Mouse (Mus musculus): ENCODE measurements around the gene Lats1.
"Not testable (repeated sequence)": the region's sequence is repeated elsewhere in the genome, so short reads cannot be mapped to it uniquely, and the experiment has no call there.

Lats1 gene

GRCm38 (mm10) chr10:7725751-7726500 lies 44.9 kb downstream of the Lats1 start, which contains the start of gene Katna1:
TSS of gene Katna1 (plus strand) at chr10:7726000.
- peak; percentile 96 for DNase-seq (ENCODE audit: extremely low read depth, insufficient read length, low spot score)

GRCm38 (mm10) chr10:7726501-7726812 lies 45.4 kb downstream of the Lats1 start:
- no peak for DNase-seq (ENCODE audit: extremely low read depth, insufficient read length, low spot score)

DNA sequence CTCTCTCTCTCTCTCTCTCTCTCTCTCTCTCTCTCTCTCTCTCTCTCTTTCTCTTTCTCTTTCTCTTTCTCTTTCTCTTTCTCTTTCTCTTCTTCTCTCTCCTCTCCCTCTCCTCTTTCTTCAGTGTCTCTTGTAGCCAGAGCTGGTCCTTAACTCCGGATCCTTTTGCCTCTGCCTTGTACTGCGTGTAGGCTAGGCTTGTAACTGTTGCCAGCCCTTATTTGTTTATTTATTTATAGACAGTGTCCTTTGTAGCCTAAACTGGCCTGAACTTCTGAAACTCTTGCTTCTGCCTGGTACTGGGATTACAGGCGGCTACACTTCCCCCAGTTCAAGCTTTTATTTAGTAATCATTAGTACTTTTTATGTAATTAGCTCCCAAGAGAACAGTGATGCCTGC lies 46.0 kb downstream of the Lats1 start:
- DNase-seq (ENCODE audit: extremely low read depth, insufficient read length, low spot score): no peak

- no peak for DNase-seq (ENCODE audit: extremely low read depth, insufficient read length, low spot score)
Measured at GRCm38 (mm10) chr10:7731582-7731981, 50.6 kb downstream of the Lats1 start.

DNA sequence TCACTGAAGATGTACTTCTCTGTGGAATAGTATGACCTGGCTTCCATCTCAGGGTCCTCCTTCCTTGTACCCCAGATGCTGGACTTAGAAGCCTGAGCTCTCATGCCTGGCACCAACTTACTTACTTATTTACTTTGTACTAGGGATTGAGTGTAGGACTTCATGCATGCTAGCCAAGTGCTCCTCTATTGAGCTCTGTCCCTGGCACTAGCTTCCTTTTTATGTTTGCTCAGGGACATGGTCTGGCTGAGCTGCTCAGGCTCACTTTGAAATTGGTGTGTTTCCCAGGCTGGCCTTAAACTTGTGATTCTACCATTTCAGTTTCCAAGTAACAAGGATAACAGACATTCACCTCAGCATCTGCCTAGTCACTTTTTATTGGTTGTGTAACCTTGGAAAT lies 56.1 kb downstream of the Lats1 start:
- DNase-seq (ENCODE audit: extremely low read depth, insufficient read length, low spot score): no peak

DNA sequence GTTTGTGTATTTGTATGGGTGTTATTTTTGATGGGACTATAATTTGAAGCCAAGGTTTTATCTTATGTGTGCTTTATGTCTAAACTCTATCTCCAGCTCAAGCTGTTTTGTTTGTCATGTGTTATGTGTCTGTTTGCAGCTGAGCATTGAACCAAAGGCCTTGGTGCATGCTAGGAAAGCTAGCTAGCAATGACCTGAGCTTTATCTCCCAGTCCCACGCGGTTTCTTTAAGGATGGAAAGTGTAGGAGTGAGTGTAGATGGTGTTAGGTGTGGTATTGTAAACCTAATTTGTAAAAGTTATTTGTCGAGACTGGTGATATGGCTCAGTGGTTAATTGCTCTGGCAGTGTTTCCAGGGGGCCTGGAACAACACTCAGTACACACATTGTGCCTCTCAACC lies 56.9 kb downstream of the Lats1 start:
- DNase-seq (ENCODE audit: extremely low read depth, insufficient read length, low spot score): no peak

DNA sequence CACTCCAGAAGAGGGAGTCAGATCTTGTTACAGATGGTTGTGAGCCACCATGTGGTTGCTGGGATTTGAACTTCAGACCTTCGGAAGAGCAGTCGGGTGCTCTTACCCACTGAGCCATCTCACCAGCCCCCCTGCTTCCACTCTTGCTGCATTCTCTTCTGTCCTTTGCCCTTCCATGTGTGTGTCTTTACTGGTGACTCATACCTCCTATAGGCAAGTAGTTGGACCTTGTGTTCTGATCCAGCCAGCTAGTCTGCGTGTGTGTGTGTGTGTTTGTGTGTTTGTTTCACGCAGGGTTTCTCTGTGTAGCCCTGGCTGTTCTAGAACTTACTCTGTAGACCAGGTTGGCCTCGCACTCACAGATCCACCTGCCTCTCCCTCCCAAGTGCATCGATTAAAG lies 64.5 kb downstream of the Lats1 start:
- not testable (repeated sequence) for DNase-seq (ENCODE audit: extremely low read depth, insufficient read length, low spot score)

DNA sequence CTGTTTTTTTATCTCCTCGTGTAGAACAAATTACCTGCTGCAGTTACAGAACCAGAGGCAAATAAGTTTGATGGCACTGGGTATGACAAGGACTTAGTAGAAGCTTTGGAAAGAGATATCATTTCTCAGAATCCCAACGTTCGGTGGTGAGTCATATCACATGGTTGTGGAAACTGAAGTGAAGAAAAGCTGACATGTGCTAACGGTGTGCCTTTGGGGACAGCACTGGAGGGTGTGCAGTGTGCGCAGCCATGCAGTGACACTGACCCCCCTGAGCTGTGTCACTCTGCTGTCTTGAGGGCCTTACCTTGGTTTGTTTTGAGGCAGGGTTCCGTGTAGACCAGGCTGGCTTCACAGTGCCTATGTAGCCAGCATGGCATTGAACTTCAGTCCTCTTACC lies 67.7 kb downstream of the Lats1 start:
- no peak for DNase-seq (ENCODE audit: extremely low read depth, insufficient read length, low spot score)

- DNase-seq (ENCODE audit: extremely low read depth, insufficient read length, low spot score): no peak
Measured at GRCm38 (mm10) chr10:7757544-7757943, 76.5 kb downstream of the Lats1 start.

Measured in 3134 (cell line).